Mouse (Mus musculus) liver, embryonic 11.5 days (tissue): ENCODE measurements at regions not wholly inside any gene's neighbourhood (a gene's known extent, or its start where the extent isn't known, plus 50 kb on each side); places are given as distances from the start of the nearest gene placed in this dataset.

Experiments used
- ATAC-seq: fragments of 200-750 bp; cut with Nextera tagmentation; replicated peaks from 2 replicates; pipeline ENCODE4 v1.8.0; 2017; ENCODE audit warnings: moderate number of reproducible peaks, mild to moderate bottlenecking, moderate TSS enrichment, moderate library complexity; ENCODE audit not compliant: low FRiP score
- DNase-seq: peaks from one replicate; pipeline ENCODE4 v3.0.0-alpha.2; 2017; ENCODE audit warnings: low spot score
- H3K27ac ChIP-seq: fragments of 300-500 bp; sonication (generic); 2 replicates; pipeline ENCODE4 v1.5.1; 2014; ENCODE audit warnings: mild to moderate bottlenecking, low read depth, low read length, control low read depth
- H3K27me3 ChIP-seq: fragments of 300-500 bp; sonication (generic); replicated peaks from 2 replicates; pipeline ENCODE4 v1.6.1; 2014; ENCODE audit warnings: low read length, mixed read lengths; ENCODE audit not compliant: control insufficient read depth, insufficient read depth
- H3K36me3 ChIP-seq: fragments of 300-500 bp; sonication (generic); 2 replicates; pipeline ENCODE4 v1.6.1; 2014; ENCODE audit warnings: mild to moderate bottlenecking, low read length, moderate library complexity, mixed read lengths; ENCODE audit not compliant: control insufficient read depth, insufficient read depth
- H3K4me1 ChIP-seq: fragments of 300-500 bp; sonication (generic); replicated peaks from 2 replicates; pipeline ENCODE4 v1.6.1; 2014; ENCODE audit warnings: low read length, mixed read lengths; ENCODE audit not compliant: control insufficient read depth, insufficient read depth
- H3K4me2 ChIP-seq: fragments of 300-500 bp; sonication (generic); 2 replicates; pipeline ENCODE4 v1.6.1; 2014; ENCODE audit warnings: mild to moderate bottlenecking, control low read depth, moderate library complexity
- H3K4me3 ChIP-seq: fragments of 300-500 bp; sonication (generic); 2 replicates; pipeline ENCODE4 v1.5.1; 2014; ENCODE audit warnings: low read depth, low read length, control low read depth
- H3K9ac ChIP-seq: fragments of 300-500 bp; sonication (generic); 2 replicates; pipeline ENCODE4 v1.6.1; 2014; ENCODE audit warnings: low read depth, low read length, control low read depth
- H3K9me3 ChIP-seq: fragments of 300-500 bp; sonication (generic); 2 replicates; pipeline ENCODE4 v1.6.1; 2016; ENCODE audit warnings: low read length, inconsistent platforms, mixed read lengths; ENCODE audit not compliant: control insufficient read depth
- WGBS: fragments of 180-500 bp; shearing (Covaris S2); extraction: QIAGEN DNeasy Blood & Tissue Kit; methylation state at CpG from one replicate; pipeline ENCODE4 v1.1.7; 2014; 5-methylcytosine and 5-hydroxymethylcytosine counted together

- DNase-seq: no peak
- no peaks in the 10 kb centered on the region for H3K4me1 ChIP-seq
- 84% methylated on average over 12 of the region's 12 CpGs for WGBS
- no peak overlapping the region for H3K4me2 ChIP-seq
- no peak overlapping the region for H3K4me3 ChIP-seq
- no peaks in the 10 kb centered on the region for H3K9me3 ChIP-seq
- H3K27me3 ChIP-seq: no peaks in the 10 kb centered on the region
- ATAC-seq: no peak
- H3K36me3 ChIP-seq: no peaks in the 10 kb centered on the region
- H3K27ac ChIP-seq: no peak overlapping the region
- no peak overlapping the region for H3K9ac ChIP-seq
Observed at GRCm38 (mm10) chr4:99527441-99527840, 128.7 kb upstream of the Foxd3 start.

GRCm38 (mm10) chr4:99544014-99544413 lies 112.1 kb upstream of the Foxd3 start:
- Histone ChIP-seq H3K4me2 (no peak overlapping the region), H3K36me3 (no peaks in the 10 kb centered on the region), H3K9ac (no peak overlapping the region), H3K4me1 (no peaks in the 10 kb centered on the region), H3K27me3 (no peaks in the 10 kb centered on the region), H3K27ac (no peak overlapping the region), H3K9me3 (no peaks in the 10 kb centered on the region; the same call in 1 of the 2 replicates), H3K4me3 (no peak overlapping the region)
- ATAC-seq: no peak
- 51% methylated on average over 6 of the region's 6 CpGs for WGBS
- DNase-seq: no peak

- H3K4me2 ChIP-seq: no peak overlapping the region
- no peaks in the 10 kb centered on the region for H3K27me3 ChIP-seq
- no peak overlapping the region for H3K9ac ChIP-seq
- H3K4me1 ChIP-seq: no peaks in the 10 kb centered on the region
- no peak overlapping the region for H3K27ac ChIP-seq
- no peaks in the 10 kb centered on the region; the same call in 1 of the 2 replicates for H3K9me3 ChIP-seq
- no peaks in the 10 kb centered on the region for H3K36me3 ChIP-seq
- no peak for DNase-seq
- ATAC-seq: no peak
- WGBS: 30% methylated on average over 3 of the region's 3 CpGs
- H3K4me3 ChIP-seq: no peak overlapping the region
Observed at GRCm38 (mm10) chr4:99545742-99546141, 110.4 kb upstream of the Foxd3 start.

DNA sequence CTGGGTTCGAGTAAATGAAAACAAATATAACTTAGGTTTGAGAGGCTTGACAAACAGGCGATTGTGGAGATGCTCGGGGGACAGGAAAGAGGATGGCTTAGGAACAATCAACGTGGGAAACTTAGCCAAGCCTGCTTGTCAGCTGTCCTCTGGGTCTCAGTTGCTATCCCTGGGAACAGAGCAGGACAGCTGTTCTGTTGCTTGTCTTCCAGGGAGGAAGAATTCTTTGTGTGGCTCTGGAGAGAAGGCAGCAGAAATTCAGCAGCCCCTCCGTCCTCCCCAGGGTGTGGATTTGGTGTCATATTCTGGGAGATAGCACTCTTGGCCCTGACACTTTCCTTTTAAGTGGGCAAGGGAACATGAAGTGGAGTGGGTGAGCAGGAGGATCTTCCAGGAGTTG lies 98.1 kb upstream of the Foxd3 start:
- Histone ChIP-seq H3K27me3 (peaks cover 5% of the 10 kb centered on the region), H3K9ac (no peak overlapping the region), H3K4me3 (no peak overlapping the region), H3K27ac (no peak overlapping the region), H3K9me3 (no peaks in the 10 kb centered on the region), H3K4me2 (no peak overlapping the region), H3K4me1 (no peaks in the 10 kb centered on the region), H3K36me3 (no peaks in the 10 kb centered on the region)
- DNase-seq: no peak
- WGBS: 52% methylated on average over 5 of the region's 5 CpGs
- ATAC-seq: no peak

DNA sequence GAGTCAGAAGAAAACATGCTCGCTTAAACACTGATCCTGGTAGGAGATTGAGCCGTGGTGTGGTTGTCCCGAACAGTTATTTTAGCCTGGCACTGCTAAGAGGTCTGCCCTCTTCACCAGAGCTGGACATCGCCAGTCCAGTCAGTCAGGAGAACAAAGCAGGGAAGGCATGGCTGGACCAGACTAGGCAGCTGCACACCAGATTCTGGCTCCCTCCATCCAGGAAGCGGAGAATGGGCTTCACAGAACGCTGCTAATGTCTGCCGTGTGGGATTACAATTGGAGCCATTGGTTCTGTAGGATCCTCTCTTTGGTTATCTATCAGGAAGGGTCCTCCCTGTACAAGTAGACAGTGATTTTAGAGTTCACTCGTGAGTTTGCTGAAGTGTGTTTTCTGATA lies 95.5 kb upstream of the Foxd3 start:
- H3K9me3 ChIP-seq: no peaks in the 10 kb centered on the region
- WGBS: 32% methylated on average over 8 of the region's 8 CpGs
- H3K4me2 ChIP-seq: no peak overlapping the region
- H3K9ac ChIP-seq: no peak overlapping the region
- no peak for ATAC-seq
- H3K36me3 ChIP-seq: no peaks in the 10 kb centered on the region
- DNase-seq: no peak
- peaks cover 5% of the 10 kb centered on the region for H3K27me3 ChIP-seq
- H3K4me1 ChIP-seq: no peaks in the 10 kb centered on the region
- H3K27ac ChIP-seq: no peak overlapping the region
- no peak overlapping the region for H3K4me3 ChIP-seq

- H3K36me3 ChIP-seq: no peaks in the 10 kb centered on the region
- ATAC-seq (no peak), DNase-seq (no peak)
Observed at GRCm38 (mm10) chr4:99561506-99561937, 94.6 kb upstream of the Foxd3 start.

GRCm38 (mm10) chr4:99565401-99565800 lies 90.7 kb upstream of the Foxd3 start:
- Histone ChIP-seq H3K27ac (no peak overlapping the region), H3K27me3 (peaks cover 5% of the 10 kb centered on the region), H3K4me3 (no peak overlapping the region), H3K4me2 (no peak overlapping the region), H3K9me3 (peaks cover 3% of the 10 kb centered on the region; the same call in 1 of the 2 replicates), H3K4me1 (no peaks in the 10 kb centered on the region), H3K36me3 (no peaks in the 10 kb centered on the region), H3K9ac (no peak overlapping the region)
- no peak for ATAC-seq
- DNase-seq: no peak
- 90% methylated on average over 9 of the region's 9 CpGs for WGBS

More at GRCm38 (mm10) chr4:99561506-99561937, 94.6 kb upstream of the Foxd3 start:
- Histone ChIP-seq H3K4me2 (no peak overlapping the region), H3K27me3 (peaks cover 5% of the 10 kb centered on the region), H3K4me1 (no peaks in the 10 kb centered on the region), H3K9ac (no peak overlapping the region), H3K27ac (no peak overlapping the region), H3K9me3 (no peaks in the 10 kb centered on the region), H3K4me3 (no peak overlapping the region)
- 9% methylated on average over 6 of the region's 6 CpGs for WGBS

- 4% methylated on average over 33 of the region's 33 CpGs for WGBS
- H3K4me3 ChIP-seq: peak overlapping the region; percentile 25
Observed at GRCm38 (mm10) chr4:99572841-99573642, 83.1 kb upstream of the Foxd3 start.

GRCm38 (mm10) chr4:99574021-99574531 lies 82.0 kb upstream of the Foxd3 start:
- Histone ChIP-seq H3K4me1 (0 out of 2 replicates have a peak, but pooled peaks cover 2% of the 10 kb centered on the region), H3K27ac (no peak overlapping the region), H3K36me3 (no peaks in the 10 kb centered on the region), H3K27me3 (peaks cover 20% of the 10 kb centered on the region), H3K9me3 (no peaks in the 10 kb centered on the region), H3K4me2 (no peak overlapping the region), H3K9ac (no peak overlapping the region), H3K4me3 (no peak overlapping the region)
- ATAC-seq (no peak), DNase-seq (no peak)
- WGBS: 57% methylated on average over 11 of the region's 11 CpGs

More at GRCm38 (mm10) chr4:99572841-99573642, 83.1 kb upstream of the Foxd3 start:
- Histone ChIP-seq H3K27me3 (peaks cover 20% of the 10 kb centered on the region), H3K9me3 (peaks cover 3% of the 10 kb centered on the region; the same call in 1 of the 2 replicates), H3K4me1 (0 out of 2 replicates have a peak, but pooled peaks cover 2% of the 10 kb centered on the region), H3K4me2 (peak overlapping the region; percentile 52), H3K27ac (no peak overlapping the region), H3K9ac (no peak overlapping the region), H3K36me3 (no peaks in the 10 kb centered on the region)
- peak; percentile 42 for DNase-seq
- ATAC-seq: no peak
